Mouse (Mus musculus) gastrocnemius, postnatal 14 days (tissue): ENCODE data around the gene Caln1. TPM values are rescaled to one million over a fixed set of nuclear protein-coding genes. Genes with fewer than 3 reads are reported as not detected.

Experiments used
- DNase-seq: peaks from one replicate; pipeline ENCODE4 v3.0.0; 2021; ENCODE audit warnings: mixed read lengths
- intact Hi-C: fragments of 180-260 bp; cut with DNase I; formaldehyde crosslinking; loops from one replicate; pipeline ENCODE4 v1.15.1; 2025; ENCODE audit warnings: low total_unique reads
- total RNA-seq, 2 experiments: library from RNA; stranded (reverse); gene quantifications; 2 replicates each; pipeline ENCODE4 v1.2.3; 2021

The Caln1 gene
- total RNA-seq, 2 experiments from 2014 or later = 0.04 TPM; not detected in 1

DNA sequence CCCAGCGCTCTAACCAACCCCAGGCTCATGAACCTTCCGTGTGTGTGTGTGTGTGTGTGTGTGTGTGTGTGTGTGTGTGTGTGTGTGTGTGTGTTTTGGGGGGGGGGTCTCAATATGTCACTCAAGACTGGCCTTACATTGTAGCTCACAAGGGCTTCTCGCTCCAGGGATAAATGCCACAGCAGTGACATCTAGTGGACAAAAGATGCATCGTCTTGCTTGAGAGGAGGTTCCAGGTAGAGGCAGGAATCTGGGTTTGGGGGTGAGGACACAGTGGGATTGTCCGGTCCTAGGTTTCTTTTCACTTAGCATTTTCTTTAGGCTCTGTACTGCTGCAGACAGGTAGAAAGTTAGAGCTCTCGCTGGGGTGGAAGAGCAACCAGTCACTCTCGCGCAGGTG, 488.9 kb downstream of the Caln1 start:
- no peak for DNase-seq
- intact Hi-C loops = loop anchor here (10.0 kb wide), 1 partner anchor 453 kb away; no protein-coding TSS in a partner anchor

DNA sequence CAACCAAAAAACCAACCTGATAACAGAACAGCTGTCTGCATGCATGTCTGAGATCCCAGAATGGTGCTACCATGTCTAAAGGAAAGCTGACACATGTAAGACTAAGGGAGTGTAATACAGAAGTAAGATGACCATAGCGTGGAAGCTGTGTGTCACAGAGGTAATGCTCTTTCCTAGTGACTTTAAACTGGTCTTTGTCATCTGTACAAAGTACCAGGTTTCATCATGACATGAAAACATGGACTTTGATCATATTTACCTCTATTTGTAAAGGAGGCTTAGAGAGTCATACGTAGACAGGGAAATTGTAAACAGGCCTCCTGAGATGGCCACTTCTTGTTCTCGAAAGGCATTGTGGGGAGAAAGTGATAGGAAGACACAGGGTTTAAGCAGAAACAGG, 489.5 kb downstream of the Caln1 start:
- no peak for DNase-seq
- intact Hi-C loops = loop anchor here (10.0 kb wide), 1 partner anchor 454 kb away; no protein-coding TSS in a partner anchor

DNA sequence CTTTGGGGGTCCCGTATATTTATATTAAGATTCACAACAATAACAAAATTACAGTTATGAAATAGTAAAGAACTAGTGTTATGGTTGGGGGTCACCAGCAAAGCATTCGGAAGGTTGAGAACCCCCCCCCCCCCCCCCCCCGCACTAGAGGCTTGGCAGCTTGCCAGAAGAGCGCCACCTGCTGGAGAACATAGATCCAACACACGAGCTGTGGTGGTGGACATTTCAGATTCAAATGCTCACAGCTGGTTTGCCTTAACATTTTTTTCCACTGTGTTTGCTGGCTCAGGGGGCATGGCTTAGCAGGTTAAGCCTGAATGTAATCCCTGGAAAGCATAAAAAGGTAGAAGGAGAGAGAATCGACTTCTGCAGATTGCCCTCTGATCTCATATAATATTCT, 490.5 kb downstream of the Caln1 start:
- no peak for DNase-seq
- intact Hi-C loops = loop anchor here (5.0 to 10.0 kb wide), 2 partner anchors 455 to 568 kb away; no protein-coding TSS in a partner anchor

GRCm38 (mm10) chr5:130862302-130862701, 493.0 kb downstream of the Caln1 start:
- DNase-seq = peak; percentile 20
- intact Hi-C loops = loop anchor here (5.0 kb wide), 1 partner anchor 565 kb away; no protein-coding TSS in a partner anchor

DNA sequence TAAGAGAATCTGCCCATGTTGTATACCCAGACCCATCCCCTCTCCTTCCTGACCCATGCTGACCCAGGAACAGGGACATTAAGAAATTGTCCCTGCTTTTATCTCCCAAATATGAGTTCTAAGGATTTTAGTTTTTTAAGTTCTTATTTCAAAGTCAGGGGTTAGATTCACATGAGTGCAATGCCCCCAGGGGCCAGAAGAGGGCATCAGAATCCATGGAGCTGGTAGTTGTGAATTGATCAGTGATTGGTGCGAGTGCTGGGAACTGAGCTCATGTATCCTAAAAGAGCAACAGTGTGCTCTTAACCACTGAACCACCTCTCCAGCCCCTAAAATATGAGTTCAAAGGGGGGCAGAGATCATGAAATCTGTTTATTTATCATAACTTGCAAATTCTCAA, 500.6 kb downstream of the Caln1 start:
- intact Hi-C loops = no loop called here
- no peak for DNase-seq

- no peak for DNase-seq
- intact Hi-C loops = no loop called here
Measured at GRCm38 (mm10) chr5:130871086-130871485, 501.8 kb downstream of the Caln1 start.

DNA sequence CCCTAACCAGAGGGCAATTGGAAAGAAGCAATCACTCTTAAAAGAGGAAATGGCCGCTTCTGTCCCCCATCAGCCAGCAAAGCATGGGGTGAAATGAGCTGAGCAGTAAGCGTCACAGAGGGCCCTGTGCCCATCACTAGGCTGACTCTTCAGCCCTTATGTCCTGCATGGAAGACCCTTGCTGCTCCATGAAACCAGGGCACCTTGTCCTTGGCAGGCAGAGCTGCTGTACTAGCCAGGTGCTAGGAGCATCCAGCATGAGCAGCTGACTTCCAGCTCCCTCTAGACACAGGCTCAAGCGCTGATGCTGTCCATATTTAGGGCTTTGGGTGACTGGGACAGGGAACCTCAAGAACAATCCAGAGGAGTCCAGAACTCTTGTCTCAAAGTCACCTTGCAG, 506.1 kb downstream of the Caln1 start:
- intact Hi-C loops = no loop called here
- DNase-seq = no peak

- intact Hi-C loops = no loop called here
- no peak for DNase-seq
Measured at GRCm38 (mm10) chr5:130880331-130880730, 511.1 kb downstream of the Caln1 start.

- DNase-seq = no peak
- intact Hi-C loops = no loop called here
Measured at GRCm38 (mm10) chr5:130891735-130892134, 522.5 kb downstream of the Caln1 start.

GRCm38 (mm10) chr5:130895991-130896390, 526.7 kb downstream of the Caln1 start:
- intact Hi-C loops = no loop called here
- DNase-seq = no peak

Other genes with a start within 250 kb of the Caln1 start
- gene Kctd7, start 224.6 kb upstream of the Caln1 start, total RNA-seq = 1 to 10 TPM; 1.7 to 3.1 TPM
- 10 to 100 TPM; 46.4 to 46.9 TPM for gene Rabgef1, start 197.7 kb upstream of the Caln1 start, total RNA-seq
- gene Tmem248, start 152.4 kb upstream of the Caln1 start, total RNA-seq = 10 to 100 TPM; 28.6 to 29.6 TPM
- gene Sbds, start 113.9 kb upstream of the Caln1 start, total RNA-seq = 10 to 100 TPM; 22.6 to 23.4 TPM
- gene Tyw1, start 113.8 kb upstream of the Caln1 start, total RNA-seq = 1 to 10 TPM; 7.8 to 9.1 TPM
- gene A330070K13Rik, start 15.2 kb downstream of the Caln1 start, total RNA-seq = not detected